Mouse (Mus musculus): ENCODE measurements around the gene Gm49383.

- TF ChIP-seq TAL1 (IDR thresholded peaks at IDR 0.05; ENCODE audit: low read length): no peak
- no peak for TF ChIP-seq GATA1 (IDR thresholded peaks at IDR 0.05; ENCODE audit: low read length)
Observed at GRCm38 (mm10) chr12:69211057-69211456, 14.2 kb upstream of the Gm49383 start.

Data from erythroblast, embryonic 14.5 days (primary cell).